Mouse (Mus musculus): ENCODE results near the gene Filip1.

Gene Filip1

DNA sequence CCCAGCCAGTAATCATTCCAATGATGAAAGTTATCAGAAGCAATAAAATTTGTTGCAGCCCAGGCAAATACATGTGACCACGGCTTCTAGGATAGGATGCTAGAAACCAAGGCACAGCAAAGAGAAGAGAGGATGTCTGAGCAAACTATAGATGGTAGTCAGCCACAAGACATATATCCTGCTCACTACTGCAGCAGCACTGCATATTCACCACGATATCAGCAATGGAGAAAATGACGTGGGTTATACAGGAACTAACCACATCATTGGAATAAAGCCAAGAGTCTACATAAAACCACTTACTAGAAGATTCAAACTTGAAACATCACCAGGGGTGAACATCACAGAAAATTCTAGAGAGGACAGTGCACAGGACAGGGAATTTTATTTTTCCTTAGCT is 113.8 kb downstream of the Filip1 start:
- no peak for DNase-seq (ENCODE audit: low spot score)

DNA sequence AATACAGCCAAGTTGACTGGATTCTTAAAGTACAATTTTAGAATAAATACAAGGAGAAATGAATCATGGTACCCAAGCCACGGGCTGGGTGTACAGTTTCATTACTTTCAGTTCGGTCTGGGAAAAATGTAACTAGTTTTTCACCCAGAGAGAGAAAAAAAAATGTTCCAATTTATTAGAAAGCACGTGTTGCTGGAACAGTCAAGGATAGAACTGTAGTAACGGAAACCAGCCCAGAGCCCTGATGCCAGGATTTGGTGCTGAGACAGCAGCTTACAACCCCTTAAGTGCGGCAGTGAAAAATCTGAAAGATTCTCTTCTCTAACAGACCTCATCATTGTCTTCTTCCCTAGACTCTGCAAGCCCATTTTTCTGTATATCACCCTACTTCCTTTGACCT is 118.0 kb downstream of the Filip1 start:
- DNase-seq (ENCODE audit: low spot score): no peak

- DNase-seq (ENCODE audit: low spot score): no peak
Measured at GRCm38 (mm10) chr9:79893841-79894612, 118.6 kb downstream of the Filip1 start.

GRCm38 (mm10) chr9:79892183-79892582 is 120.5 kb downstream of the Filip1 start:
- DNase-seq (ENCODE audit: low spot score): no peak

DNA sequence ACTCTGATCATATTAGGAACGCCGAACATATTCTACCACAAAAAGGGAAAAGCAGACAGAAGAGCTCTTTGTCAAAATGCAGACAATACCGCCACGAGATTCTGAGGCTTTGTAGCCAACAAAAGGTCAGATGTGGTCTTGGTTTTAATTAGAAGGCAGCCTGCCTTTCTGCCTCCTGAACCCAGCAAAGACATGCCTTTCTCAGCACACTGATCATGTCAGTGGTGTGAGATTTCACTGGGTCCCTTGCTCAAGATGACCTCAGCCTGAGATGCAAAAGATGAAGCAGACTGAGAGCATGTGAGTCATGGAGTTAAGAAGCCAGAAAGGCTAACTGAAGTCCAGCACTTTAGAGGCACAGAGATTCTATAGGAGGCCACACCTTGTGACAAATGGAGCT is 122.2 kb downstream of the Filip1 start:
- DNase-seq (ENCODE audit: low spot score): no peak

- no peak for DNase-seq (ENCODE audit: low spot score)
Measured at GRCm38 (mm10) chr9:79889132-79889531, 123.5 kb downstream of the Filip1 start.

GRCm38 (mm10) chr9:79885244-79886210 is 127.1 kb downstream of the Filip1 start:
- DNase-seq (ENCODE audit: low spot score): no peak

GRCm38 (mm10) chr9:79883139-79883538 is 129.5 kb downstream of the Filip1 start:
- DNase-seq (ENCODE audit: low spot score): no peak

- no peak for DNase-seq (ENCODE audit: low spot score)
Measured at GRCm38 (mm10) chr9:79880031-79880430, 132.6 kb downstream of the Filip1 start.

DNA sequence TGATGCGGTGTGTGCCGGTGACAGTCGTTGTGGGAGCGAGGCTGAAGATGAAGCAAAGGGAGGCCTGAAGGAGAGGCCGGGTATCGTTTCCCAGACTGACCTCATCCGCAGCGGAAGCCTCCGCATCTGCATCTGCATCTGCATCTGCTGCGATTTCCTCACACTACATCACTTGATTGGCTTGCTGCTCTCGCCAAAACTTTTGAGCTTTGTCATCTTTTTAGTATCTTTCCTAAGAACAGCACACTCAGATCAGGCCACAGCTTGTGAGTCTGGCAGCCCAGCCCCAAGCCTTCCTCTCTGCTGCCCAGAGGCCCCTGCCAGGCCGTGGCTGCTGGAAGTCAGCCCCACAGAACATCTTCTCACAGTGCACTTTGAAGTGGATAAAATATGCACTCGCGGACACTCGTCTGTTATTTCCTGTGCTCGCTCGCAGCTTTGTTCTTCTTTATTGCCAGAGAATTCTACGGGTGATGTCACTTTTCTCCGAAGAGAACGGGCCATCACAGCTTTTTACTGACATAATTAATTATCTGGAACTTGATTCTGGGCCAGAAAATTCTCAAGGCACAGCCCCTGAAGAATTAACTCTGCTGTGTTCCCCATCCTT is 137.0 kb downstream of the Filip1 start:
- no peak for DNase-seq (ENCODE audit: low spot score)

DNA sequence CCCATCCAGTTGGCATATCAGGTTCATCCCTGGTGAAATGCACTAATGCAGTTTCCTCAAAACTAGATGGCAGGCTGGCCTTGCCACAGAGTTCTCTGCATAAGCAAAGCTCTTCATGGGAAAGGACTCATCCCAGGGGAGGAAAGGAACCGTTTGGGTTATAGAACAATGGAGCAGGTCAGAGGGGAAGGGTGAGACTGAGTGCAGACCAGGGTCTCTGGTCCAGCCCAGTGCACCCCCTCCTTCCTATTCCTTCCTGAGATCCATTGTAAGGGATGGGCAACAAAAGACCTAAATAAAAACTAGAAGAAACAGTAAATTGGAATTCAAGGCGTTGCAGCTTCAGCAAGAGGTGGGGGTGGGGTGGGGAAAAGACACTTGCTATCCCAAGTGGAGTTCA is 140.1 kb downstream of the Filip1 start:
- no peak for DNase-seq (ENCODE audit: low spot score)

GRCm38 (mm10) chr9:79869512-79869911 is 143.1 kb downstream of the Filip1 start:
- no peak for DNase-seq (ENCODE audit: low spot score)

GRCm38 (mm10) chr9:79865998-79866397 is 146.7 kb downstream of the Filip1 start:
- no peak for DNase-seq (ENCODE audit: low spot score)

- no peak for DNase-seq (ENCODE audit: low spot score)
Measured at GRCm38 (mm10) chr9:79862544-79862943, 150.1 kb downstream of the Filip1 start.

GRCm38 (mm10) chr9:79847099-79847498 is 165.6 kb downstream of the Filip1 start:
- DNase-seq (ENCODE audit: low spot score): no peak

DNA sequence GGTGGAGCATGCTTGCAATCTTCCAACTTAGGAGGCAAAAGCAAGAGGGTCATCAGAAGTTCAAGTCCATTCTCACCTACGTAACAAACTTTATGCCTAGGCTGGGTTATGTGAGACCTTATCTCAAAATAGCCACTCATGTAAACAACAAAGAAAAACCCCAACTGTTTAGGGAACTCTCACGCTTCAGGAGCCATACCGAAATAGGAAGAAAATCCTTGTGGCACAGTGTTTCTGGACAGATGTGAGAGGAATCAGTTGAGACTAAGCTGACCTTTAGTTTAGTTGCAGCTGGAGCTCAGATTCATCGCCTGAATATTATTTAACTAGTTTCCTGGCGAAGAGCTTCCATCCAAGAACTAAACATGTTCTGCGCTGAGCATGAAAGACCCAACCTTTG is 170.0 kb downstream of the Filip1 start:
- no peak for DNase-seq (ENCODE audit: low spot score)

DNA sequence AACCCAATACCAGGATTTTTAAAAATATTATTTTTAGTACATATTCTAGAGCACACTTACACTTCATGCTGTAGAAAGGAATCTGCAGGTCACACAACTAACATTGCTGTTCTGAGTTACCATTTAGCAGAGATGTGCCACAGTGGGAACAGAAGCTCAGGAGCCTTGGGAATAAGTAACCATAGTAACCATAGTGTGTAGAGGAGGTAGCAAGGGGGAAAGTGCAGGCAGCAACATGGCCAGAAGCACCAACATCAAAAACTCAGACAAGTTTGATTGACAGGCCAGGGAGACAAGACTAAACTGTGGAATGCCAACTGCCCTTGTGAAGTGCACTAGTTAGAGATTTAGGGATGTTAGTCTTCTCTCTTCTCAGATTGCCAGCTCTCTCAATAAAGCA is 170.6 kb downstream of the Filip1 start:
- DNase-seq (ENCODE audit: low spot score): no peak

DNA sequence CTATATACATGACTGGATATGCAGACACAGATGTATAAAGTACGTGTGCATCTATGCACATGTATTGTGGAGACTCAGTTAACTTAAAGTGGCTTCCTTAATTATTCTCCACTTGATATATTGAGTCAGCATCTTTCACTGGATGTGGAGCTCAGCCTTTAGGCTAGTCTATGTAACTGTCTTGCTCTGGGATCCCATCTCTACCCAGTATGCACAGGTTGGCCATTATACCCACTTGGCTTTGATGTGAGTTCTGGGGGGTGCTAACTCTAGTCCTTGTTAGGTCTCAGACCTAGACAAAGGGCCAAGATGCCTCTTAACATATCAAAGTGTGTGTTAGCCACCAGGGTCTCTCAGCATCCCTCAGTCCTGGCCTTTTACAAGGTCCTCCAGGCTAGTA is 181.4 kb downstream of the Filip1 start:
- no peak for DNase-seq (ENCODE audit: low spot score)

- no peak for DNase-seq (ENCODE audit: low spot score)
Measured at GRCm38 (mm10) chr9:79830874-79831273, 181.8 kb downstream of the Filip1 start.

GRCm38 (mm10) chr9:79829842-79830800 is 182.5 kb downstream of the Filip1 start:
- DNase-seq (ENCODE audit: low spot score): no peak

DNA sequence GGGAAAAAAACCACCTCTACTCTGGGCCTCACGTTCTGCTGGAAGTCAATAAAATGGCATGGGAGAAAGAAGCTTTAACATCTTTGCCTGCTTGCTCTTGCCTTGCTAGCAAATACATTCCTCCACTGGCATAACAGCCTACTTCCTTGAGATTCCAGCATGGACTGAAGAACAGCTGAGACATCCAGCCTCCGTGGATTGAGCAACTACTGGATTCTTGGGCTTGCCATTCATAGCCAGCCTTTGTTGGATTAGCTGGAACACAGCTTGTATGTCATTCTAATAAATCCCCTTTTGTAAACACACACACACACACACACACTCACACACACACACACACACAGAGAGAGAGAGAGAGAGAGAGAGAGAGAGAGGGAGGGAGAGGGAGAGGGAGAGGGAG is 185.6 kb downstream of the Filip1 start:
- DNase-seq (ENCODE audit: low spot score): no peak

DNA sequence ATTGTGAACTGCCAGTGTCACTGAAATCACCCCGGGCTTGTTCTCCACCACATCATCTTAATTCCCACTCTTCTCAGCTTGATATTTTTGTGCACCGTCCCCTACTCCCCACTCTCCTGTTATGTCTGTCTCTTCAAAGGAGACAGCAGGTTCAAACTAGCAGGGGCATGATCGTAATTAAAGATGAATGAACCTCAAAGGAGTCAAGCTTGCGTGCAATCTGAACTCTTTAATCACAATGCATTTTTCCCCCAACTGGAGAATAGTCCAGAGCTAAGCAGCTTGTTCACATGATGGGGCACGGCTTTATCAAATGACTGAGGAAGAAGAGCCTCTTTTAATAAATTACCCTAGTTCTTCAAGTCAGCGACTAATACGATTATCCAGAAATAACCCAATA is 187.1 kb downstream of the Filip1 start:
- no peak for DNase-seq (ENCODE audit: low spot score)
